Mouse (Mus musculus): Measurements from ENCODE around the gene Rgl1. TPM values are rescaled to one million over a fixed set of nuclear protein-coding genes. Genes with fewer than 3 reads are reported as not detected.

The Rgl1 gene
- total RNA-seq, 1 experiment from 2014 or later = 12.6 TPM

DNA sequence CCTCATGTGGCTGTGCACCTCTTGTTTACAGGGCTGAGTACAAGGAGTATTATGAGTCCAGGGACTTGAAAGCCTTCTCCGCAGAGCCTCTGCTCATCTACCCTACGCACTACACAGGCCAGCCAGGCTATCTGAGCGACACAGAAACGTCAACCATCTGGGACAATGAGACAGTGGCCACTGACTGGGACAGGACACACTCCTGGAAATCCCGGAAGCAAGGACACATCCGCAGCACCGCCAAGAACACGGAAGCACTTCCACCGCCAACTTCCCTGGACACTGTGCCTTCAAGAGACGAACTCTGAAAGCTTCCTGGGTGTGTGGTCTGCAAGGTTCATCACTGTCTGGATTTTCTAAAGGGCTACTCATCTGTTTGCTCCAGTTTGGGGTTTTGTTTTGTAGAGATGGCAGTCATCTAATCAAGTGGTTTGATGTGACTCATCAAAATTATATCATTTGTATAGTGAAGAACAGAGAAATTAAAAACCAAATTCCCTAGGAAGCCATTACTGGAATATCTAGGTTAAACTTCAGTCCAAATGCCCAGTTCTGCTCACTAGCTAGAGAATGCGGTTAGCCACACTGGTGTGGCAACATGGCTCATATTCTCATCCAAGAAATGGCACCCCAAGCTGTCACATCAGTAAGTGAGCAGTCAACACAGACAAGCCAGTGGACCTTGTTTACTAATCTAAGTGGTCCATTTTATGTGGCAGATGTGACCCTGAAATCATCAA is 257.5 kb downstream of the Rgl1 start:
- ATAC-seq (ENCODE audit: extremely low read depth, insufficient number of reproducible peaks, low FRiP score, poor library complexity, severe bottlenecking) = no peak

DNA sequence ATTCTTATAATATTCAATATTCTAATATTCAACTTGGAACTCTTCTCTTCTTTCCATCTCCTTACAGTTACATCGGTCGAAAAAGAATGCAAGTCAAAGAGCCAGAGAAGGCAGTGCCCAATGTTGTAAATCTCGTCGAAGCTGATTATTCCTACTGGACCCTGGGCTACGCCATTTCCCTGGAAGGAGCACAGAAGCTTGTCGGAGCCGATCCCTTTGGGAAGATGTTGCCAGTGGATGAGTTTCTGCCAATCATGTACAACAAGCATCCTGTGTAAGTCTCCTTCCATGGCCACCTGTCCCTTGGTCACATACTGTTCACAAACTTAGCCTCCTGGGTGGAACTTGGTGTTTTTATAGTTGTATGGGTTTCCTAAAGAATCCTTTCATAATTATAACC is 259.4 kb downstream of the Rgl1 start:
- no peak for ATAC-seq (ENCODE audit: extremely low read depth, insufficient number of reproducible peaks, low FRiP score, poor library complexity, severe bottlenecking)

DNA sequence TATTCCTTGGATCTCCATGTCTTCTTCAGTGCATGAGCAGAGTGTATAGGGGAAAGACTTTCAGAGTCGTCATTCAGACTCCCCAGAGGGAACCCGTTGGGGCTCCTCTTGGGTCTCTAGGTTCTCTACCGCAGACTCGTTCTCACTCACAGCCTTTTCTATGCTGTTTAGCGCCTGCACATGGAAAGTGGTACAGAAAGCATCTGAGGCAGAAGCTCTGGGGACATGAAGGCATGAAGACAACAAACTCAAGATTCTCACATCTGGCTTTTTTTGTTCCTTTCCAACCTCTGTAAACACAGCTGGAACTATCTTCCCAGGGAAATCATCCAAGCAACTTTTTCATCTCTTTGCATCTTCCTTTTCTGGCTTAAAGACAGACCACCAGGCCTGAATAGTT is 260.0 kb downstream of the Rgl1 start:
- no peak for ATAC-seq (ENCODE audit: extremely low read depth, insufficient number of reproducible peaks, low FRiP score, poor library complexity, severe bottlenecking)

- ATAC-seq (ENCODE audit: extremely low read depth, insufficient number of reproducible peaks, low FRiP score, poor library complexity, severe bottlenecking) = no peak
These were observed 266.3 kb downstream of the Rgl1 start for GRCm38 (mm10) chr1:152499802-152500201.

GRCm38 (mm10) chr1:152497581-152497980 is 268.6 kb downstream of the Rgl1 start:
- ATAC-seq (ENCODE audit: extremely low read depth, insufficient number of reproducible peaks, low FRiP score, poor library complexity, severe bottlenecking) = no peak

GRCm38 (mm10) chr1:152496831-152497230 is 269.3 kb downstream of the Rgl1 start:
- ATAC-seq (ENCODE audit: extremely low read depth, insufficient number of reproducible peaks, low FRiP score, poor library complexity, severe bottlenecking) = no peak

- no peak for ATAC-seq (ENCODE audit: extremely low read depth, insufficient number of reproducible peaks, low FRiP score, poor library complexity, severe bottlenecking)
These were observed 273.9 kb downstream of the Rgl1 start for GRCm38 (mm10) chr1:152492258-152492657.

GRCm38 (mm10) chr1:152490842-152491241 is 275.3 kb downstream of the Rgl1 start:
- ATAC-seq (ENCODE audit: extremely low read depth, insufficient number of reproducible peaks, low FRiP score, poor library complexity, severe bottlenecking) = no peak

DNA sequence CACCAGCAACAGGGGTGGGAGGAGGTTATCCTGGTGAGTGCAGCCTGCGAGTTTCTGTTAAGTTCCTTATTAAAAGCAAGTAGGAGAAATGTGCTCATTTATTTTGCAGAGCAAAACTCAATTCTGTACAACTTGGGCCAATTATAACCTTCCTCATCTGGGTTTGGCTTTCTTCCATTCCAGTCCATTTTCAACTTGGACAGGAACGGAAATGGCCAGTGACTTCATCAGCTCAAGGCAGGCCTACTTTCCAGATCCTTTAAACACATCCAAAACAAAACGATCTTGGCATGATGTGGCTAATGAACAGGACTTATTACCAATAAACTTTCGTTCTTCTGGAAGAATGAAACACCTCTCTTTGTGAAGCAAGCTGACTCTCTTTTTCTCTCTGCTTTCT is 290.0 kb downstream of the Rgl1 start:
- ATAC-seq (ENCODE audit: extremely low read depth, insufficient number of reproducible peaks, low FRiP score, poor library complexity, severe bottlenecking) = no peak

- ATAC-seq (ENCODE audit: extremely low read depth, insufficient number of reproducible peaks, low FRiP score, poor library complexity, severe bottlenecking) = no peak
These were observed 297.7 kb downstream of the Rgl1 start for GRCm38 (mm10) chr1:152468443-152468842.

Other genes with a start within 250 kb of the Rgl1 start
- gene Apobec4, start 15.8 kb downstream of the Rgl1 start, total RNA-seq (2017) = not detected in 2 replicates
- gene Arpc5, start 191 bp upstream of the Rgl1 start, total RNA-seq (2017) = 356 and 382 TPM in 2 replicates
- gene Ncf2, start 33.8 kb upstream of the Rgl1 start, total RNA-seq (2017) = 637 and 647 TPM in 2 replicates
- gene Smg7, start 136.3 kb upstream of the Rgl1 start, total RNA-seq (2017) = 60.5 and 63.7 TPM in 2 replicates
- gene Nmnat2, start 188.6 kb upstream of the Rgl1 start, total RNA-seq (2017) = 0.12 TPM in 2 replicates

Data from neutrophil, adult 5-6 weeks (primary cell).